ENCODE assay signal across 11 mouse cellular contexts in the genomic region with DNA sequence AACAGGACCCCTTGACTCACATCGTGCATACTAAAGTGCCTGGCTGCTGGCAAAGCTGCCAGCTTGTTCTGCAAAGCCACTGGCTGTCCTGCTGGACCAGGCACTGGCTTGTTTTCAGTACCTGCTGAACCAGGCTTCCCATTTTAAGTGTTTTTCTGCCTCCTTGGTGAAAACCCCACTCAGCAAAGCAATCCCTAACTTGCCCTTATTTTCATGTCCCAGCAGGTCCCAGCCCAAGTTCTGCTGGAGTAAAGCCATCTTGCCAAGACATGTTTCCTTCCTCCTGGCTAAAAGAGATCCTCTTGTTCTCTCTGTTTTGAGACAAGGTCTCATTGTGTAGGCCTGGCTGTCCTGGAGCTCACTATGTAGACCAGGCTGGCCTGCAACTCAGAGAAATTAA. TPM values are rescaled to one million over a fixed set of nuclear protein-coding genes. Genes with fewer than 3 reads are reported as not detected.
DNase-seq lines count a peak whose midpoint lies in the region; ATAC-seq lines count a peak whose summit lies in the region.
"Had no signal": no experiment of that assay in that cellular context is flagged by ENCODE, and none has a peak within 500 bp of the region (broad histone marks: within the 10 kb centered on the region; RNA-seq: fewer than 3 reads in every experiment).

No protein-coding gene starts in this region.

- WGBS in heart, embryonic 10.5 days: 90% methylated on average over 1 of the region's 1 CpGs
- WGBS in hindbrain, embryonic 16.5 days: 93% methylated on average over 1 of the region's 1 CpGs
- WGBS in stomach, embryonic 16.5 days: 88% methylated on average over 1 of the region's 1 CpGs

- H3K9me3 ChIP-seq in heart, embryonic 10.5 days: no peaks in the 10 kb centered on the region
- no peaks in the 10 kb centered on the region for H3K9me3 ChIP-seq in megakaryocyte, embryonic 14.5 days
- H3K9me3 ChIP-seq in hindbrain, embryonic 16.5 days (ENCODE audit: control insufficient read depth, low read length): no peaks in the 10 kb centered on the region
- H3K9me3 ChIP-seq in stomach, embryonic 16.5 days (replicated peaks; ENCODE audit: control insufficient read depth, low read length): no peaks in the 10 kb centered on the region

- peak overlapping the region; percentile 79; the same call in 1 of the 2 replicates for H3K4me3 ChIP-seq in heart, embryonic 10.5 days
- peak overlapping the region; percentile 95 for H3K4me3 ChIP-seq in megakaryocyte, embryonic 14.5 days (replicated peaks)
- no peak overlapping the region for H3K4me3 ChIP-seq in hindbrain, embryonic 16.5 days (ENCODE audit: low read length)
- H3K4me3 ChIP-seq in stomach, embryonic 16.5 days (replicated peaks; ENCODE audit: low read length): peak overlapping the region; percentile 14; the same call in 1 of the 2 replicates

- peak overlapping the region; percentile 95 for H3K4me2 ChIP-seq in hindbrain, embryonic 16.5 days (ENCODE audit: low read length)
- peak overlapping the region; percentile 94; the same call in 1 of the 2 replicates for H3K4me2 ChIP-seq in stomach, embryonic 16.5 days (ENCODE audit: low read depth, low read length)

- no peak for ATAC-seq in megakaryocyte, adult 5-6 weeks (ENCODE audit: poor library complexity, severe bottlenecking)
- ATAC-seq in hindbrain, embryonic 16.5 days: no peak
- ATAC-seq in stomach, embryonic 16.5 days (ENCODE audit: insufficient read depth, low FRiP score): no peak
- ATAC-seq: lung, postnatal 0 days had no signal

- intact Hi-C loops in heart, postnatal 10 days (cut with DNase I): loop anchor here (2.0 kb wide), 1 partner anchor 14 kb away; no protein-coding TSS in a partner anchor

- H3K4me1 ChIP-seq in heart, embryonic 10.5 days: peaks cover 17% of the 10 kb centered on the region
- peaks cover 71% of the 10 kb centered on the region for H3K4me1 ChIP-seq in megakaryocyte, embryonic 14.5 days
- H3K4me1 ChIP-seq in hindbrain, embryonic 16.5 days (ENCODE audit: control insufficient read depth, insufficient read depth, low read depth, low read length): peaks cover 17% of the 10 kb centered on the region
- peaks cover 22% of the 10 kb centered on the region for H3K4me1 ChIP-seq in stomach, embryonic 16.5 days (ENCODE audit: control insufficient read depth, insufficient read depth, low read length)

- no peak overlapping the region for H3K9ac ChIP-seq in hindbrain, embryonic 16.5 days (ENCODE audit: low read depth, low read length)
- H3K9ac ChIP-seq in stomach, embryonic 16.5 days (ENCODE audit: low read length): peak overlapping the region; percentile 40; the same call in 1 of the 2 replicates

- H3K27me3 ChIP-seq in heart, embryonic 10.5 days (ENCODE audit: insufficient read depth, poor library complexity, severe bottlenecking): no peaks in the 10 kb centered on the region
- peaks cover 8% of the 10 kb centered on the region for H3K27me3 ChIP-seq in megakaryocyte, embryonic 14.5 days (replicated peaks)
- no peaks in the 10 kb centered on the region for H3K27me3 ChIP-seq in hindbrain, embryonic 16.5 days (replicated peaks; ENCODE audit: control insufficient read depth, insufficient read depth, low read length)
- no peaks in the 10 kb centered on the region for H3K27me3 ChIP-seq in stomach, embryonic 16.5 days (ENCODE audit: control insufficient read depth, insufficient read depth, low read length)

- peaks cover 55% of the 10 kb centered on the region for H3K36me3 ChIP-seq in heart, embryonic 10.5 days
- peaks cover 55% of the 10 kb centered on the region for H3K36me3 ChIP-seq in megakaryocyte, embryonic 14.5 days (replicated peaks; ENCODE audit: low read length)
- peaks cover 35% of the 10 kb centered on the region for H3K36me3 ChIP-seq in hindbrain, embryonic 16.5 days (ENCODE audit: control insufficient read depth, insufficient read depth, low read length)
- H3K36me3 ChIP-seq in stomach, embryonic 16.5 days (ENCODE audit: control insufficient read depth, insufficient read depth, low read length): peaks cover 19% of the 10 kb centered on the region

- H3K27ac ChIP-seq in heart, embryonic 10.5 days: no peak overlapping the region
- H3K27ac ChIP-seq in hindbrain, embryonic 16.5 days (ENCODE audit: low read depth, low read length): no peak overlapping the region
- H3K27ac ChIP-seq in stomach, embryonic 16.5 days (ENCODE audit: low read length): peak overlapping the region; percentile 97

- no peak for DNase-seq in heart, embryonic 10.5 days (ENCODE audit: low spot score)
- DNase-seq in heart, postnatal 10 days: no peak
- DNase-seq in MN1 (ENCODE audit: low spot score): no peak
- no peak for DNase-seq in c-Kit-positive CD71-positive TER-119-positive erythroid progenitor cells, embryonic 14.5 days (ENCODE audit: low spot score)
- DNase-seq: adrenal gland, postnatal 10 days; cerebellum, postnatal 25 days had no signal

RNA-seq across cellular contexts. Expression of a gene that starts 1.6 kb away (rescaled TPM):
- polyA plus RNA-seq in heart, embryonic 10.5 days (2016; fragmentation: Nextera tagmentation; extraction: Ambion mirVana): 136 and 152 TPM in 2 replicates
- 100 to 1,000 TPM; 152 to 153 TPM for total RNA-seq in heart, postnatal 10 days (2021)
- 159 and 504 TPM in 2 replicates for polyA plus RNA-seq in megakaryocyte, embryonic 14.5 days (2012; ENCODE audit: insufficient read depth, low replicate concordance)
- total RNA-seq in megakaryocyte, adult 5-6 weeks (2015): 80.2 and 90.4 TPM in 2 replicates
- total RNA-seq in megakaryocyte, adult 5-6 weeks (2017): 293 and 315 TPM in 2 replicates
- polyA plus RNA-seq in hindbrain, embryonic 16.5 days (2015; fragmentation: Nextera tagmentation; extraction: Ambion mirVana): 104 and 111 TPM in 2 replicates
- polyA plus RNA-seq in stomach, embryonic 16.5 days (2015; fragmentation: Nextera tagmentation; extraction: Ambion mirVana): 162 and 168 TPM in 2 replicates

RNA-seq across cellular contexts. Expression of a gene that starts 22.1 kb away (rescaled TPM):
- polyA plus RNA-seq in heart, embryonic 10.5 days (2016; fragmentation: Nextera tagmentation; extraction: Ambion mirVana): 750 and 752 TPM in 2 replicates
- 100 to 1,000 TPM; 184 to 195 TPM for total RNA-seq in heart, postnatal 10 days (2021)
- 1,012 and 1,066 TPM in 2 replicates for polyA plus RNA-seq in megakaryocyte, embryonic 14.5 days (2012; ENCODE audit: insufficient read depth, low replicate concordance)
- 96.9 and 102 TPM in 2 replicates for total RNA-seq in megakaryocyte, adult 5-6 weeks (2015)
- 31.5 and 33.7 TPM in 2 replicates for total RNA-seq in megakaryocyte, adult 5-6 weeks (2017)
- polyA plus RNA-seq in hindbrain, embryonic 16.5 days (2015; fragmentation: Nextera tagmentation; extraction: Ambion mirVana): 1,540 and 1,671 TPM in 2 replicates
- polyA plus RNA-seq in stomach, embryonic 16.5 days (2015; fragmentation: Nextera tagmentation; extraction: Ambion mirVana): 684 and 739 TPM in 2 replicates

RNA-seq across cellular contexts. Expression of a gene that starts 23.1 kb away (rescaled TPM):
- polyA plus RNA-seq in heart, embryonic 10.5 days (2016; fragmentation: Nextera tagmentation; extraction: Ambion mirVana): 22.1 and 26.2 TPM in 2 replicates
- 100 to 1,000 TPM; 224 to 236 TPM for total RNA-seq in heart, postnatal 10 days (2021)
- polyA plus RNA-seq in megakaryocyte, embryonic 14.5 days (2012; ENCODE audit: insufficient read depth, low replicate concordance): 0.84 and 0.93 TPM in 2 replicates
- total RNA-seq in megakaryocyte, adult 5-6 weeks (2015): 0.04 TPM in 1 of 2 replicates, not detected in the other
- total RNA-seq in megakaryocyte, adult 5-6 weeks (2017): 0.07 and 0.16 TPM in 2 replicates
- polyA plus RNA-seq in hindbrain, embryonic 16.5 days (2015; fragmentation: Nextera tagmentation; extraction: Ambion mirVana): 5.6 and 9.5 TPM in 2 replicates
- 65.8 and 76.3 TPM in 2 replicates for polyA plus RNA-seq in stomach, embryonic 16.5 days (2015; fragmentation: Nextera tagmentation; extraction: Ambion mirVana)
